Comparison of ENCODE assay signal across 20 mouse cellular contexts in the genomic region with DNA sequence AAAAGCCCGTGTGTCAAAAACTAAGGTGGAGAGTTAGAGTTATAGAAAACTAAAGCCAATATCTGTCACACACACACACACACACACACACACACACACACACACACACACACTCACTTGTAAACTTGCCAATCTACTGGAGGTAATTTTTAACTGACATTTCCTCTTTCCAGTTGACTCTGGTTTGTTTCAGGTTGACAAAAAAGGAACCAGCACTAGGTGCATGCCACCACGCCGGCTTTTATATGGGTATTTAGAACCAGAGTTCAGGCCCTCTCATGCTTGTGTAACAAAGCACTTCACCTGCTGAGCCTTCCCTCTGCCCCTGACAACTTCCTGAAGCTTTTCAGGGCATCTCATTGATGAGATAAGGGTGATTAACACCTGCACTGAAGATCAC.
DNase-seq lines count a peak whose midpoint lies in the region; ATAC-seq and TF ChIP-seq lines count a peak whose summit lies in the region.
"Had no signal": no experiment of that assay in that cellular context is flagged by ENCODE, and none has a peak within 500 bp of the region (broad histone marks: within the 10 kb centered on the region; RNA-seq: fewer than 3 reads in every experiment).

No protein-coding gene starts in this region.

- DNase-seq in kidney, adult 2 months = peak; percentile 50
- DNase-seq in kidney, adult 11 months = no peak
- peak; percentile 34 for DNase-seq in kidney, postnatal 14 days
- DNase-seq in left cerebral cortex, adult 11 months (ENCODE audit: low spot score) = no peak
- DNase-seq: adrenal gland, adult 8-10 months; cerebellum, adult 11 months; cerebellum, adult 8-10 months; cerebellum, postnatal 14 days; gastrocnemius, postnatal 14 days; heart, adult 11 months; heart, postnatal 4 days had no signal

- WGBS in kidney, adult 2 months = 28% methylated on average over 3 of the region's 3 CpGs
- WGBS in kidney, embryonic 16.5 days = 47% methylated on average over 3 of the region's 3 CpGs
- WGBS in forebrain, embryonic 13.5 days = 63% methylated on average over 3 of the region's 3 CpGs

- no peak overlapping the region for H3K4me3 ChIP-seq in kidney, adult 2 months (ENCODE audit: insufficient read depth, low read depth, low read length)
- H3K4me3 ChIP-seq in kidney, embryonic 16.5 days (ENCODE audit: low read length) = no peak overlapping the region
- no peak overlapping the region for H3K4me3 ChIP-seq in forebrain, embryonic 13.5 days
- H3K4me3 ChIP-seq: embryonic facial prominence, embryonic 12.5 days; heart, embryonic 13.5 days; hindbrain, embryonic 13.5 days had no signal

- H3K27me3 ChIP-seq in kidney, adult 2 months (replicated peaks; ENCODE audit: control insufficient read depth, insufficient read depth, low read length) = no peaks in the 10 kb centered on the region
- no peaks in the 10 kb centered on the region; the same call in 1 of the 2 replicates for H3K27me3 ChIP-seq in kidney, embryonic 16.5 days (ENCODE audit: insufficient read depth, low read length)
- H3K27me3 ChIP-seq in forebrain, embryonic 13.5 days = peaks cover 12% of the 10 kb centered on the region; the same call in 1 of the 2 replicates

- no peak overlapping the region for H3K9ac ChIP-seq in kidney, embryonic 16.5 days (replicated peaks; ENCODE audit: low read length)
- no peak overlapping the region for H3K9ac ChIP-seq in forebrain, embryonic 13.5 days
- H3K9ac ChIP-seq: embryonic facial prominence, embryonic 12.5 days; heart, embryonic 13.5 days; hindbrain, embryonic 13.5 days had no signal

- H3K4me1 ChIP-seq in kidney, adult 2 months (ENCODE audit: control insufficient read depth, insufficient read depth, low read length) = 0 out of 2 replicates have a peak, but pooled peaks cover 2% of the 10 kb centered on the region
- H3K4me1 ChIP-seq in kidney, embryonic 16.5 days (ENCODE audit: insufficient read depth, low read length) = peaks cover 6% of the 10 kb centered on the region
- peaks cover 7% of the 10 kb centered on the region; the same call in 1 of the 2 replicates for H3K4me1 ChIP-seq in forebrain, embryonic 13.5 days

- TF ChIP-seq CTCF in kidney, adult 2 months (conservative IDR thresholded peaks at IDR 0.05; ENCODE audit: insufficient read depth, insufficient read length, low read depth, low read length) = no peak

- H3K9me3 ChIP-seq in kidney, embryonic 16.5 days (ENCODE audit: low read length) = no peaks in the 10 kb centered on the region
- no peaks in the 10 kb centered on the region for H3K9me3 ChIP-seq in forebrain, embryonic 13.5 days (replicated peaks)
- H3K9me3 ChIP-seq: embryonic facial prominence, embryonic 12.5 days; heart, embryonic 13.5 days; hindbrain, embryonic 13.5 days had no signal

- H3K27ac ChIP-seq in kidney, adult 2 months (ENCODE audit: insufficient read depth, low read depth, low read length) = no peak overlapping the region
- H3K27ac ChIP-seq in kidney, embryonic 16.5 days (ENCODE audit: low read length) = no peak overlapping the region
- H3K27ac ChIP-seq in forebrain, embryonic 13.5 days = no peak overlapping the region
- H3K27ac ChIP-seq: embryonic facial prominence, embryonic 12.5 days; heart, embryonic 13.5 days; hindbrain, embryonic 13.5 days; hindbrain, postnatal 0 days had no signal

- H3K36me3 ChIP-seq in kidney, adult 2 months (ENCODE audit: control insufficient read depth, insufficient read depth, low read length) = no peaks in the 10 kb centered on the region
- H3K36me3 ChIP-seq in kidney, embryonic 16.5 days (ENCODE audit: insufficient read depth, low read length) = no peaks in the 10 kb centered on the region
- H3K36me3 ChIP-seq in forebrain, embryonic 13.5 days (ENCODE audit: poor library complexity, severe bottlenecking) = no peaks in the 10 kb centered on the region
- H3K36me3 ChIP-seq: embryonic facial prominence, embryonic 12.5 days; heart, embryonic 13.5 days; hindbrain, embryonic 13.5 days had no signal

- TF ChIP-seq POLR2A in kidney, adult 2 months (IDR thresholded peaks at IDR 0.05; ENCODE audit: low read depth, low read length) = no peak

- no peak overlapping the region for H3K4me2 ChIP-seq in kidney, embryonic 16.5 days (replicated peaks; ENCODE audit: low read depth, low read length)
- H3K4me2 ChIP-seq in forebrain, embryonic 13.5 days = no peak overlapping the region
- H3K4me2 ChIP-seq: embryonic facial prominence, embryonic 12.5 days; heart, embryonic 13.5 days; hindbrain, embryonic 13.5 days had no signal

- no peak for ATAC-seq in kidney, embryonic 16.5 days (ENCODE audit: low FRiP score, low TSS enrichment)
- peak; percentile 66 for ATAC-seq in granulocyte monocyte progenitor cell, adult 5-6 weeks (replicated peaks; ENCODE audit: poor library complexity, severe bottlenecking)
- ATAC-seq in megakaryocyte, adult 5-6 weeks (ENCODE audit: poor library complexity, severe bottlenecking) = peak; percentile 58
- no peak for ATAC-seq in forebrain, embryonic 13.5 days
- ATAC-seq: forebrain, embryonic 16.5 days; hindbrain, postnatal 0 days had no signal

Comparison
In these comparisons a context has a peak if more than half of its experiments do, and no peak if none do; other contexts are left out.
1. DNase-seq: peak in kidney, adult 2 months (single experiment) and kidney, postnatal 14 days (single experiment); none in kidney, adult 11 months (single experiment) and left cerebral cortex, adult 11 months (single experiment).
2. ATAC-seq: peak in granulocyte monocyte progenitor cell, adult 5-6 weeks (single experiment) and megakaryocyte, adult 5-6 weeks (single experiment); none in kidney, embryonic 16.5 days (single experiment) and forebrain, embryonic 13.5 days (single experiment).